Mouse (Mus musculus): ENCODE results near the gene Aspscr1.

GRCm38 (mm10) chr11:120628601-120629340 is 44.0 kb upstream of the Aspscr1 start:
- no peak for TF ChIP-seq CTCF (IDR thresholded peaks at IDR 0.05; ENCODE audit: insufficient read depth, low read length)
- TF ChIP-seq POLR2A (IDR thresholded peaks at IDR 0.05; ENCODE audit: borderline replicate concordance, extremely low read depth, low read depth, low read length), result no peak
